Mouse (Mus musculus) stomach, postnatal 0 days (tissue): ENCODE measurements around the gene Klk15.

ENCODE experiments used
- CTCF ChIP-seq: IDR thresholded peaks from 2 replicates; pipeline ENCODE4 v1.5.1; 2016; ENCODE audit warnings: antibody characterized with exemption, low read depth, mild to moderate bottlenecking, moderate library complexity
- EP300 ChIP-seq: optimal IDR thresholded peaks from 2 replicates; pipeline ENCODE3; 2016; ENCODE audit warnings: antibody characterized with exemption

DNA sequence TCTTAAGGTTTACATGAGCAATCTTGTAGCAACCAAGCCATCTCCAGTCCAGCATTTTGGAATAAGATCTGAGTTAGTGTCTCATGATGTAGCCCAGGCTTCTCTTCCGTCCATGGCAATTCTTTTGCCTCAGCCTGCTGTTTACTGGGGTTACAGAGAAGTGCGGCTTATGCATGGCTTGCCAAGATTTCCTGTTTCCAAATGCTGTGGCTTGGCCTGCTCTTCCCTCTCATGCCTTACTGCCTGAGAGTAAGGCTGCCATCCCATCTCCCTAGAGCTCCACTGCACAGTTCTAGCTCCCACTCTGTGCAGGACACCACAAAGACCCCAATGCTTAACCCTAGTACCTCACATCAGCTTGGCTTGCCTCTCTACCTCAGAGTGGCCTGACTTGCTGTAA is 34.1 kb downstream of the Klk15 start:
- no peak for TF ChIP-seq EP300
- TF ChIP-seq CTCF = no peak
